Comparison of ENCODE assay signal across 11 mouse cellular contexts in the genomic region with DNA sequence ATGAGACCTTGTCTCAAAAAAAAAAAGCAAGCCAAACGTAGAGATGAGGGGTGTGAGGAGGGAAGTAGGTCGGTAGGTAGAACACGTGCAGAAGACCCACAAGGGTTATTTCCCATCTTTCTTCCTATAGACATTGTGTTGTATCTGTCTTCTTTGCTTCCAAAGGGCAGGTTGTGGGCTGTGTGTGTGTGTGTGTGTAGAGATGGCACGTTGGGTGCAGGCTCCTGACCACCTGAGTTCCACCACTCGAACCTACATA. TPM values are rescaled to one million over a fixed set of nuclear protein-coding genes. Genes with fewer than 3 reads are reported as not detected.
DNase-seq lines count a peak whose midpoint lies in the region; ATAC-seq and TF ChIP-seq lines count a peak whose summit lies in the region.
"Had no signal": no experiment of that assay in that cellular context is flagged by ENCODE, and none has a peak within 500 bp of the region (broad histone marks: within the 10 kb centered on the region; RNA-seq: fewer than 3 reads in every experiment).

No protein-coding gene starts in this region.

- no peak for DNase-seq in intestine, embryonic 14.5 days (ENCODE audit: low spot score)
- DNase-seq in ES-E14 (ENCODE audit: low read depth, low spot score), result no peak
- no peak for DNase-seq in embryonic facial prominence, embryonic 14.5 days (ENCODE audit: low spot score)
- DNase-seq in midbrain, embryonic 11.5 days (ENCODE audit: low spot score, missing footprints), result no peak
- no peak for DNase-seq in layer of hippocampus, adult 9-10 months (ENCODE audit: low spot score)
- DNase-seq in natural killer cell, adult 2 months (ENCODE audit: low spot score in 2 of 2), result no peak
- DNase-seq: cerebellum, adult 2 months; lung, adult 18-20 months; thymus, postnatal 25 days had no signal

- H3K27me3 ChIP-seq in intestine, embryonic 14.5 days (replicated peaks; ENCODE audit: control insufficient read depth, insufficient read depth, low read length), result no peaks in the 10 kb centered on the region
- no peaks in the 10 kb centered on the region for H3K27me3 ChIP-seq in intestine, postnatal 0 days (replicated peaks; ENCODE audit: control insufficient read depth, insufficient read depth, low read length)
- no peaks in the 10 kb centered on the region for H3K27me3 ChIP-seq in embryonic facial prominence, embryonic 14.5 days (replicated peaks; ENCODE audit: control insufficient read depth, insufficient read depth, low read length)
- no peaks in the 10 kb centered on the region for H3K27me3 ChIP-seq in midbrain, embryonic 11.5 days (ENCODE audit: control insufficient read depth, insufficient read depth, low read length)

- H3K4me3 ChIP-seq in intestine, embryonic 14.5 days (ENCODE audit: low read depth, low read length), result no peak overlapping the region
- no peak overlapping the region for H3K4me3 ChIP-seq in intestine, postnatal 0 days (ENCODE audit: low read depth, low read length)
- no peak overlapping the region for H3K4me3 ChIP-seq in ES-E14 (ENCODE audit: insufficient read depth in 1 of 2, low read depth in 1 of 2, low read length in 2 of 2, poor library complexity in 1 of 2, severe bottlenecking in 1 of 2)
- H3K4me3 ChIP-seq in embryonic facial prominence, embryonic 14.5 days (ENCODE audit: low read depth, low read length), result no peak overlapping the region
- H3K4me3 ChIP-seq in midbrain, embryonic 11.5 days (ENCODE audit: low read depth, low read length), result no peak overlapping the region

- H3K4me1 ChIP-seq in intestine, embryonic 14.5 days (replicated peaks; ENCODE audit: control insufficient read depth, insufficient read depth, low read length), result peaks cover 4% of the 10 kb centered on the region; the same call in 1 of the 2 replicates
- H3K4me1 ChIP-seq in intestine, postnatal 0 days (replicated peaks; ENCODE audit: control insufficient read depth, insufficient read depth, low read length), result peaks cover 9% of the 10 kb centered on the region; the same call in 1 of the 2 replicates
- peaks cover 4 to 7% of the 10 kb centered on the region in 2 experiments; a peak in 3 of 4 replicates for H3K4me1 ChIP-seq in ES-E14 (ENCODE audit: control insufficient read depth in 2 of 2, insufficient read depth in 2 of 2, low read length in 2 of 2, poor library complexity in 1 of 2)
- peaks cover 10% of the 10 kb centered on the region for H3K4me1 ChIP-seq in embryonic facial prominence, embryonic 14.5 days (ENCODE audit: control insufficient read depth, insufficient read depth, low read length)
- peaks cover 19% of the 10 kb centered on the region for H3K4me1 ChIP-seq in midbrain, embryonic 11.5 days (ENCODE audit: control insufficient read depth, insufficient read depth, low read length)

- H3K27ac ChIP-seq in intestine, embryonic 14.5 days (ENCODE audit: low read depth), result no peak overlapping the region
- no peak overlapping the region for H3K27ac ChIP-seq in intestine, postnatal 0 days (ENCODE audit: low read depth, low read length)
- no peak overlapping the region for H3K27ac ChIP-seq in ES-E14 (ENCODE audit: insufficient read depth, low read depth, low read length, poor library complexity, severe bottlenecking)
- H3K27ac ChIP-seq in embryonic facial prominence, embryonic 14.5 days (replicated peaks; ENCODE audit: low read depth, low read length), result no peak overlapping the region
- no peak overlapping the region for H3K27ac ChIP-seq in midbrain, embryonic 11.5 days (ENCODE audit: low read depth, low read length)

- no peak for ATAC-seq in intestine, embryonic 14.5 days (replicated peaks; ENCODE audit: low FRiP score, low TSS enrichment, low read depth)
- no peak for ATAC-seq in intestine, postnatal 0 days
- no peak for ATAC-seq in embryonic facial prominence, embryonic 14.5 days (ENCODE audit: low read depth)
- no peak for ATAC-seq in midbrain, embryonic 11.5 days (ENCODE audit: low FRiP score)
- ATAC-seq in CD4-positive, CD25-positive, alpha-beta regulatory T cell, adult 4 months, result no peak

- TF ChIP-seq CTCF in intestine, postnatal 0 days (IDR thresholded peaks at IDR 0.05; ENCODE audit: low read depth), result no peak

- H3K4me2 ChIP-seq in intestine, embryonic 14.5 days (ENCODE audit: low read length), result peak overlapping the region; percentile 74
- H3K4me2 ChIP-seq in intestine, postnatal 0 days (replicated peaks; ENCODE audit: low read depth), result no peak overlapping the region
- H3K4me2 ChIP-seq in embryonic facial prominence, embryonic 14.5 days (ENCODE audit: low read depth, low read length), result peak overlapping the region; percentile 76; the same call in 1 of the 2 replicates
- H3K4me2 ChIP-seq in midbrain, embryonic 11.5 days, result no peak overlapping the region; the same call in 1 of the 2 replicates

- WGBS in intestine, embryonic 14.5 days, result 69% methylated on average over 5 of the region's 5 CpGs
- 70% methylated on average over 5 of the region's 5 CpGs for WGBS in intestine, postnatal 0 days
- WGBS in embryonic facial prominence, embryonic 14.5 days, result 68% methylated on average over 5 of the region's 5 CpGs
- 85% methylated on average over 5 of the region's 5 CpGs for WGBS in midbrain, embryonic 11.5 days

- no peak overlapping the region for H3K9ac ChIP-seq in intestine, embryonic 14.5 days (ENCODE audit: low read length)
- H3K9ac ChIP-seq in intestine, postnatal 0 days (ENCODE audit: low read depth, low read length), result no peak overlapping the region
- no peak overlapping the region for H3K9ac ChIP-seq in ES-E14 (ENCODE audit: insufficient read depth, low read depth, low read length, poor library complexity, severe bottlenecking)
- H3K9ac ChIP-seq in embryonic facial prominence, embryonic 14.5 days (ENCODE audit: low read depth, low read length), result peak overlapping the region; percentile 98; the same call in 1 of the 2 replicates
- peak overlapping the region; percentile 89; the same call in 1 of the 2 replicates for H3K9ac ChIP-seq in midbrain, embryonic 11.5 days (ENCODE audit: low read length)

- in situ Hi-C loops in ES-E14 (cut with MboI; ENCODE audit: low sequenced_read_pairs in 2 of 2, unreplicated experiment in 2 of 2), result no loop called here

- no peaks in the 10 kb centered on the region for H3K36me3 ChIP-seq in intestine, embryonic 14.5 days (ENCODE audit: control insufficient read depth, insufficient read depth, low read length)
- no peaks in the 10 kb centered on the region for H3K36me3 ChIP-seq in intestine, postnatal 0 days (ENCODE audit: control insufficient read depth, insufficient read depth)
- peaks cover 2% of the 10 kb centered on the region; the same call in 1 of the 2 replicates for H3K36me3 ChIP-seq in ES-E14 (ENCODE audit: control insufficient read depth, insufficient read depth, low read length, poor library complexity, severe bottlenecking)
- H3K36me3 ChIP-seq in embryonic facial prominence, embryonic 14.5 days (ENCODE audit: control insufficient read depth, insufficient read depth, low read length), result no peaks in the 10 kb centered on the region
- H3K36me3 ChIP-seq in midbrain, embryonic 11.5 days (ENCODE audit: control insufficient read depth, insufficient read depth, low read length), result no peaks in the 10 kb centered on the region

- H3K9me3 ChIP-seq in intestine, embryonic 14.5 days (ENCODE audit: control insufficient read depth, low read length), result no peaks in the 10 kb centered on the region
- no peaks in the 10 kb centered on the region for H3K9me3 ChIP-seq in intestine, postnatal 0 days (ENCODE audit: control insufficient read depth)
- H3K9me3 ChIP-seq in ES-E14 (ENCODE audit: control insufficient read depth, insufficient read depth, low read depth, low read length), result no peaks in the 10 kb centered on the region
- H3K9me3 ChIP-seq in embryonic facial prominence, embryonic 14.5 days (ENCODE audit: control insufficient read depth, low read length), result no peaks in the 10 kb centered on the region
- H3K9me3 ChIP-seq in midbrain, embryonic 11.5 days (ENCODE audit: control insufficient read depth, low read length), result no peaks in the 10 kb centered on the region

RNA-seq across cellular contexts. Expression of a gene that starts 0.9 kb away (rescaled TPM):
- polyA plus RNA-seq in intestine, embryonic 14.5 days (2014; fragmentation: Nextera tagmentation; extraction: Ambion mirVana), result 31.6 and 36.0 TPM in 2 replicates
- polyA plus RNA-seq in intestine, postnatal 0 days (2015; fragmentation: Nextera tagmentation; extraction: Ambion mirVana), result 8.9 and 9.6 TPM in 2 replicates
- 20.7 and 22.3 TPM in 2 replicates for total RNA-seq in ES-E14 (2012; rRNA removed)
- polyA plus RNA-seq in embryonic facial prominence, embryonic 14.5 days (2014; fragmentation: Nextera tagmentation; extraction: Ambion mirVana), result 24.7 and 28.7 TPM in 2 replicates
- polyA plus RNA-seq in midbrain, embryonic 11.5 days (2014; fragmentation: Nextera tagmentation; extraction: Ambion mirVana), result 37.0 and 39.6 TPM in 2 replicates
- 10 to 100 TPM; 16.7 to 17.7 TPM for polyA plus RNA-seq in CD4-positive, CD25-positive, alpha-beta regulatory T cell, adult 4 months (2017; shearing (Covaris generic))

RNA-seq across cellular contexts. Expression of a gene that starts 11.9 kb away (rescaled TPM):
- 36.8 and 43.6 TPM in 2 replicates for polyA plus RNA-seq in intestine, embryonic 14.5 days (2014; fragmentation: Nextera tagmentation; extraction: Ambion mirVana)
- 43.2 and 47.5 TPM in 2 replicates for polyA plus RNA-seq in intestine, postnatal 0 days (2015; fragmentation: Nextera tagmentation; extraction: Ambion mirVana)
- total RNA-seq in ES-E14 (2012; rRNA removed), result 12.1 and 21.9 TPM in 2 replicates
- 43.4 and 48.8 TPM in 2 replicates for polyA plus RNA-seq in embryonic facial prominence, embryonic 14.5 days (2014; fragmentation: Nextera tagmentation; extraction: Ambion mirVana)
- 67.2 and 70.5 TPM in 2 replicates for polyA plus RNA-seq in midbrain, embryonic 11.5 days (2014; fragmentation: Nextera tagmentation; extraction: Ambion mirVana)
- polyA plus RNA-seq in CD4-positive, CD25-positive, alpha-beta regulatory T cell, adult 4 months (2017; shearing (Covaris generic)), result 10 to 100 TPM; 84.4 to 91.9 TPM

RNA-seq across cellular contexts. Expression of a gene that starts 40.9 kb away (rescaled TPM):
- 1.6 and 1.7 TPM in 2 replicates for polyA plus RNA-seq in intestine, embryonic 14.5 days (2014; fragmentation: Nextera tagmentation; extraction: Ambion mirVana)
- polyA plus RNA-seq in intestine, postnatal 0 days (2015; fragmentation: Nextera tagmentation; extraction: Ambion mirVana), result 48.2 and 48.3 TPM in 2 replicates
- 0.69 and 1.1 TPM in 2 replicates for total RNA-seq in ES-E14 (2012; rRNA removed)
- 1.8 and 2.3 TPM in 2 replicates for polyA plus RNA-seq in embryonic facial prominence, embryonic 14.5 days (2014; fragmentation: Nextera tagmentation; extraction: Ambion mirVana)
- polyA plus RNA-seq in midbrain, embryonic 11.5 days (2014; fragmentation: Nextera tagmentation; extraction: Ambion mirVana), result 0.42 and 0.59 TPM in 2 replicates
- 1 to 10 TPM in 1 of 2 experiments, not detected in 1; 1.0 TPM for polyA plus RNA-seq in CD4-positive, CD25-positive, alpha-beta regulatory T cell, adult 4 months (2017; shearing (Covaris generic))

RNA-seq across cellular contexts. Expression of a gene that starts 50.2 kb away (rescaled TPM):
- polyA plus RNA-seq in intestine, embryonic 14.5 days (2014; fragmentation: Nextera tagmentation; extraction: Ambion mirVana), result 100 and 111 TPM in 2 replicates
- polyA plus RNA-seq in intestine, postnatal 0 days (2015; fragmentation: Nextera tagmentation; extraction: Ambion mirVana), result 38.3 and 44.9 TPM in 2 replicates
- total RNA-seq in ES-E14 (2012; rRNA removed), result 56.1 and 67.7 TPM in 2 replicates
- 98.5 and 102 TPM in 2 replicates for polyA plus RNA-seq in embryonic facial prominence, embryonic 14.5 days (2014; fragmentation: Nextera tagmentation; extraction: Ambion mirVana)
- polyA plus RNA-seq in midbrain, embryonic 11.5 days (2014; fragmentation: Nextera tagmentation; extraction: Ambion mirVana), result 164 and 170 TPM in 2 replicates
- polyA plus RNA-seq in CD4-positive, CD25-positive, alpha-beta regulatory T cell, adult 4 months (2017; shearing (Covaris generic)), result 100 to 1,000 TPM in 1 of 2 experiments, 10 to 100 TPM in 1; 70.7 to 118 TPM

Comparison
In these comparisons a context has a peak if more than half of its experiments do, and no peak if none do; other contexts are left out.
1. H3K4me2 ChIP-seq: peak in intestine, embryonic 14.5 days (single experiment) and embryonic facial prominence, embryonic 14.5 days (single experiment); none in intestine, postnatal 0 days (single experiment) and midbrain, embryonic 11.5 days (single experiment).
2. RNA of a gene that starts 40.9 kb away (polyA plus RNA-seq): 48.2 to 48.3 TPM in intestine, postnatal 0 days; 1.8 to 2.3 TPM in embryonic facial prominence, embryonic 14.5 days, 1.6 to 1.7 TPM in intestine, embryonic 14.5 days, 1.0 TPM in CD4-positive, CD25-positive, alpha-beta regulatory T cell, adult 4 months and 0.42 to 0.59 TPM in midbrain, embryonic 11.5 days; every median in the first group is over 10 times any median in the second.
3. H3K9ac ChIP-seq: peak in embryonic facial prominence, embryonic 14.5 days (single experiment) and midbrain, embryonic 11.5 days (single experiment); none in intestine, embryonic 14.5 days (single experiment), intestine, postnatal 0 days (single experiment) and ES-E14 (single experiment).